Mouse (Mus musculus) Muller cell, postnatal 12 days (primary cell): ENCODE measurements around the gene Cbln3.

Experiments used
- DNase-seq: peaks from one replicate; pipeline ENCODE4 v3.0.0-alpha.2; 2015; ENCODE audit errors: inconsistent ontology term

The Cbln3 gene

DNA sequence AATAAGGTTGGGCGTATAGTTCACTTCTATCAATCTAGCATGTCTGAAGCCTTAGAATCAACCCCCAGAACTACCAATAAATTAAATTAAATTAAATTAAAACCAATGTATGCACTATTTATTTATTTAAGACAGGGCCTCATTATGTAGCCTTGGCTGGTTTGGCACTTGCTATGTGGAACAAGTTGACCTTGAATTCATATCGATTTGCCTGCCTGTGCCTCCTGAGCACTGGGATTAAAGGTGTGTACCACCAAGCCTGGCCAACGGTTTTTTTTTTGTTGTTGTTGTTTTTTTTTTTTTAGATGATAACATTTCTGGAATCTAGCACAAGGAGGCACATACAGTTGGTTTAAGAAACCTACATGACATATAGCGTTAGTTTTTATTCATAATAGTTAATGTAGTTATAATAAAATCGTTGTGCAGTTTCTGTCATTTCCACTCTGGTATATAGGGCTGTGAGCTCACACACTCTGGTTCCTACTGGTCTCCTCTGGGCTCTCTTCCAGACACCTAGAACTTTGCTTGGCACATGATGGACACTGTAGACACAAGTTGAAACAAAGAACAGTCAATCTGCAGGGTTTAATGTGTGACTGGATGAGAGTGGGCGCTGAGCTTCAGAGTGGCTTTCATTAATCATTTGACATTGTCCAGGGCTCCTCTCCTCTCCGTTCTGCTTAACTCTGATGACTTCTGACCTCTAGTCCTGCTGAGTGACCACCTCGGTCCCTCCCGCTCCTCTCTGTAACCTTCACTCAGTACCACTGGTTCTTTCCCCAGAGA, 38.5 kb downstream of the Cbln3 start:
- DNase-seq, result no peak

DNA sequence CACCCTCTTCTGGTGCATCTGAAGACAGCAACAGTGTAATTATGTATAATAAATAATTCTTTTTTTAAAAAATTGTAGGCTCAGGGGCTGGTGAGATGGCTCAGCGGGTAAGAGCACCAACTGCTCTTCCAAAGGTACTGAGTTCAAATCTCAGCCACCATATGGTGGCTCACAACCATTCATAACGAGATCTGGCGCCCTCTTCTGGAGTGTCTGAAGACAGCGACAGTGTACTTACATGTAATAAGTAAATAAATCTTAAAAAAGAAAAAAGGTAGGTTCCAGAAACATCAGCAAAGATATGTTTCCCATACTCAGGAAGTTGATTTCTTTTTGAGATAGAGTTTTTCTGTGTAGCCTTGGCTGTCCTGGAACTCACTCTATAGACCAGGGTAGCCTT, 41.4 kb downstream of the Cbln3 start:
- no peak for DNase-seq

DNA sequence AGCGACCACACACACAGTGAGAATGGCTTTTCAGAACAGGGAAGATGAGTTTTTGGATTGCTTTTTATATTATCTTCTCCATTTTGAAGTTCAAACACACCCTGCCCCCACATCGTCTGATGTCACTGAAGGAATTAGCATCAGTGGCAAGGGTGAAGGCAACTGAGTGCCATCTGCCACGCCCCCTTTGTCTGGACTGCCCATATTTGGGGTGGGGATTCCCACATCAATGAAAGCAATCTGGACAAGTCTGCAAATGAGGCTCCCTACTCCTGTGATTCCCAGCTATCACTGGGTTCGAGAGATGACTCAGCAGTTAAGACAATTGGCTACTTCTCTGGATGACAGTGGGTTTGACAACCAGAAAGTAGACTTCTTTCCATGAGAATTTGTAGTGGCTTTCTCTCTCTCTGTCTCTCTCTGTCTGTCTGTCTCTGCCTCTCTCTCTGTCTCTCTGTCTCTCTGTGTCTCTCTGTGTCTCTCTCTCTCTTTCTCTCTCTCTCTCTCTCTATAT, 43.3 kb downstream of the Cbln3 start:
- DNase-seq, result peak; percentile 43

DNA sequence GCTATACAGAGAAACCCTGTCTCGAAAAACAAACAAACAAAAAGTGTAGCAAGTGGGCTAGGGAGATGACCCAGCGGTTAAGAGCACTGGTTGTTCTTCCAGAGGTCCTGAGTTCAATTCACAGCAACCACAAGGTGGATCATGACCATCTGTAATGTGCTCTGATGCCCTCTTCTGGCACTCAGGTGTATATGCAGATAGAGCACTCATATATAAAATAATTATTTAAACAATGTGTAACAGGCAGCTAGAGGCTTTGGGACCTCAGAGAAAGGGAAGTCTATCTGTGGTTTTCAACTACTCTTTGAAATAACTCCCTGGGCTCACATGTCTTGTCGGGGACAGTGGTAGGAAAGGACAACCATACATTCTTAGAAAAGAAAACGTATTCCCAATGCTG, 45.5 kb downstream of the Cbln3 start:
- no peak for DNase-seq

DNA sequence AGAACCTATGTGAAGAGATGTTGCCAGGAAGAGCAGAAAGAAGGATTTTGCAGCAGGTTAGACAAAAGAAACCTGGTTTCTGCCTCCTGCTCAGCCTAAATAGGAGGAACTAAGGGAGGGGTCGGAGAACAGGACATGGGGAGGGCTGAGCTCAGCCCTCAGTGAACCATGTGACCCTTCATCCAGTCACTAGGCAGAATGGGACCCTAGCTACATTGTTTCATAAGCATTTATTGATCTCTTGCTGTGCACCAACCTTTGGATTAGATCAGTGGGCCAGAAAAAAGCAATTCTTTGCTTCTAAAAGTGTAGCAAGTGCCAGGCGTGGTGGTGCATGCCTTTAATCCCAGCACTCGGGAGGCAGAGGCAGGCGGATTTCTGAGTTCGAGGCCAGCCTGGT, 45.9 kb downstream of the Cbln3 start:
- no peak for DNase-seq

DNA sequence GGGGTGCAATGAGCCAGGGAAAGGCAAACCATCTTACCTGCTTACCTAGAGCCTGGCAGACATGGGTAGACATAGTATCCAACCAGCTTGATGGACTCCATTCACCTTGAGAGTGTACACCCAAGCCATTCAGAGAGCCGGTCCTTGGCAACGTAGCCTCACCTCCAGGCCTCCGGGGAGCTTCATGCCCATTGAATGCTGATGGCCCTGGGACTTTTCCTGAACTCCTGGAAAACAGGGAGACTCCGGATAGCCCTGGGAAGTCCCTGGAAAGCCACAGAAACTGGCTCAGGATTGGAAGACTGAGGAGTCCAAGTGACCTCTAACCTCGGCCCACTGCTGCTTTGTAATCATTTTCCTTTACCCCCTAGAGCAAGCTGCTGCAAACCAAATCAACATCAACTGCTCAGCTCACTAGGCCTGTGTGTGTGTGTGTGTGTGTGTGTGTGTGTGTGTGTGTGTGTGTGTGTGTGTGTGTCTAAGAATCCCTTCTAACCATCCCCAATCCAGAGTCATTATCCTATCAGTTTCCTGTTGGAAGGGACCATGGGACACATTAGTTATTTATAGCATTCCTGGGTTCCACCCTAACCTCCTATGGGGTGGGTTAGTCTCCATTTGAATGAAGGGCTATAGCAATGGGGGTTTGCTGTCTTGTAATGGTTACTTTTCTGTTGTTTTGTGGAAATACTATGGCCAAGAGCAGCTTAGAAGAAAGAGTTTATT, 49.2 kb downstream of the Cbln3 start:
- DNase-seq, result no peak

DNA sequence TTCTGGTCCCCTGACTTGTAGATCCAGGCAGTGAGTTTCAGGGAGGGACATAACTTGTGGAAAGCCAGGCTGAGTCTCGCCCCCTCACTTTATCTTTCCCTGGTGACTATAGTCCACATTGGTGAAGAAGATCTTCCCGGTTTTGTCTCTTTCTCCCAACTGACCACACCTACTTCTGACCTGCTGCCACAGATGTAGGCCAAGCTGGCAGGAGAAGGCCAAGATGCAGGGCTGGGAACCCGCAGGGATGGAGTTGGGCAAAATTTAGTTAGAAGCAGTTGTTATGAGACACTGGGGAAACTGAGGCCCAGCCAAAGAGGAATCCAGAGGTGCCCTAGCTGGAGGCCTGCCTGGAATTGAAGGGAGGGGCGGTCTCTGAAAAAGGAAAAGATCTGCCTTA, 51.1 kb downstream of the Cbln3 start:
- DNase-seq, result no peak

DNA sequence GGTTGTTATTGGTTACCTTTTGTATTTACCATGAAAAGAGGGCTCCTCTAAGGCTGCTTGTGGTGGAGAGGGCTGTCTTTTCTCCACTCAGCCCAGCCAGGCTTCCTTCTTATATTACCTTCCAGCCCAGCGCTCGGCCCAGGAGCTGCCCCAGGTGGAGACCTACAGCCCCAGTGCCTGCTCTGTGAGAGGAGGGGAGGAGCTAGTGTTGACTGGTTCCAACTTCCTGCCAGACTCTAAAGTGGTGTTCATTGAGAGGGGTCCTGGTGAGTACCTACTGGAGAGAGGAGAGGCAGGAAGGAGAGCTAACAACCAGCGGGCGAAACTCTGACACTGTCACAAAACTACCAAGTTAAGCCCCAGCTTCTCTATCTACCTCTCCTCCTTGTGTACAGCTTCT, 53.9 kb downstream of the Cbln3 start:
- DNase-seq, result no peak

DNA sequence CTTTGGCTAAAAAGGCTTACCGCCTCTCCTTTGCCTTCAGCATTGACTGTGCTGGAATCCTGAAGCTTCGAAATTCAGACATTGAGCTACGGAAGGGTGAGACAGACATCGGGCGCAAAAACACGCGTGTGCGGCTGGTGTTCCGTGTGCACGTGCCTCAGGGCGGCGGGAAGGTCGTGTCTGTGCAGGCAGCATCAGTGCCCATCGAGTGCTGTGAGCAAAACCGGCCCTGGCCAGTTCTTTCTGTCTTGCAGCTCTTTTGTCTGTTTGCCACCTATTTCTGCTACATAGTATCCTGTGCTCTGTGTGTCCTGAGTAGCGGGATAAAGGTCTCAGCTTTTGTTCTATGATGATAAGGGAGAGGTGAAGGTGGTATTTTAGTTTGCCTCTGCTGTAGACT, 54.3 kb downstream of the Cbln3 start:
- no peak for DNase-seq
